Mouse (Mus musculus) right cerebral cortex, postnatal 25 days (tissue): ENCODE measurements around the gene Tomm34.

Experiments
- DNase-seq: peaks from one replicate; pipeline ENCODE4 v3.0.0; 2022

Gene Tomm34

GRCm38 (mm10) chr2:164070765-164071436 is at the start of gene Tomm34:
Gene Tomm34 (minus strand): TSS chr2:164071169.
- peak; percentile 91 for DNase-seq

GRCm38 (mm10) chr2:164119503-164119902 is 48.5 kb upstream of the Tomm34 start:
- no peak for DNase-seq

- DNase-seq: no peak
These were observed 44.6 kb upstream of the Tomm34 start for GRCm38 (mm10) chr2:164115531-164115930.

DNA sequence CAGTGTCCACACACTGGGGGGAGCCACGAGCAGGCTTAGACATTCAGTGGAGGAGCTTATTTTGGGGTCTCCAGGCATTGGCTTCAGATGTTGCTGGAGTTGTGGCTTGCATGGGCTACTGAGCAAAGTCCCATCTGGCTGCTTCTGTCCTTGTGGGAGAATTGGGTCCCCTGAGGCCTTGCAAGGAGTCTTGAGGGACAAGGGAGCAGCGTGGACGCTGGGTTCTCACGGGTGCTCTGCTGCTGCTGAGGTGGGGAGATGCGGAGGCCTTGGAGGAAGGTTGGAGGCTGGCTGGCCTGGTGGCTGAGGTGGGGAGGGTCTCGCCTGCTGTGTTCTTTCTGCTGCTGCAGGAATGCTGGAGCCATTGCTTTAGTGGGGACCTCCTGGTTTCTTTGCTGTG is 43.1 kb upstream of the Tomm34 start:
- DNase-seq: no peak

DNA sequence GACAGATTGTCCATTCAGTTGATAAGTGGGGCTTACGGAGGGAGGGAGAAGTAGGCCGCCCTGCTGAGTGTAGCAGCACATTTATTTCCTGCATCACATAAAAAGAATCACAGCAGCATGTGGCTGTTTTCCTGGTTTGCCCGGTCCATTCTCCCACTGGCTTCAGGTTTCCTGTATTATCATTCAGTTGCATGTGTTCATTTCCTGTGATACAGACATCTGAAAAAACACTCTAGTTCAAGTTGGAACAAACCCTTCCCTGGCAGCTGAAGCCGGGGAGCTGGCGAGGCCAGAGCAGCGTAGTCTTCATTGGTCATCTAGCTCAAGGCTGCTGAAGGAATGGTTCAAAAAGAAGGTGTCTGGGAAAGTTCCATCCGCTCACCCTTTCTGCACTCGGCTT is 40.6 kb upstream of the Tomm34 start:
- no peak for DNase-seq

DNA sequence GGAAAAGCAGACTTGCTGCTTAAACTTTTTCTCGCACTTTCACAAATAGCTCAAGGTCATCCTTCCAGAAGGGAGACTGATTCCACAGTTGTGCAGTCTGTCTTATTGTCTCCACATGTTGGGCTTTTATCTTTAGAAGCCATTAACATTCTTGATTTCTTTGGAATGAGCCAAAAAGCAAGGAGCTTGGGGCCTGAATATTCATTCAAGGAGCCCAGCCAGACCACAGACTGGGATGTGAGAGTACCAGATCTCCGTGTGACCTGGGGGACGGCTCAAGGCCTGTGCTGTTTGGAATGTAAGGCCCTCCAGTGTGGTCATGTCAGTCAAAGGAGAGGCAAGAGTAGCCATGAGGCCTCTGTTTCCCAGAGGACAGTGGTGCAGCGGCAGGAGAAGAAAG is 37.5 kb upstream of the Tomm34 start:
- DNase-seq: no peak

- no peak for DNase-seq
These were observed 36.3 kb upstream of the Tomm34 start for GRCm38 (mm10) chr2:164107125-164107874.

GRCm38 (mm10) chr2:164106287-164107035 is 35.5 kb upstream of the Tomm34 start:
- DNase-seq: no peak

DNA sequence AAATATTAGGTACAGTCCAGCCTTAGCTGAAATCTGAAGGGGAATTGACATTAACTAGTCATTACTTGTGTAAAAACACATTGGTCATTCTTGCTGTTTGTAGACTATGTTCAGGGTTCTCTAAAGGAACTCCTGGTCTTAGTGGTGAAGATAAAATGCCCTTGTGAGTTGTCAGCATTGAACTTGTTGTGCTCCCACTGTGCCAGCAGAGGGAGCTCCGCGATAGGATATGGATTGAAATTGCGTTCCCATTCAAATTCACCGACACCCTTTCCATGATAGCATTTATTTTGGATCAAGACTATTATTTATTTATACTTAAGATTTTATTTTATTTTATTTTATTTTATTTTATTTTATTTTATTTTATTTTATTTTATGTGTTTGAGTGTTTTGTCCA is 32.5 kb upstream of the Tomm34 start:
- peak; percentile 49 for DNase-seq

DNA sequence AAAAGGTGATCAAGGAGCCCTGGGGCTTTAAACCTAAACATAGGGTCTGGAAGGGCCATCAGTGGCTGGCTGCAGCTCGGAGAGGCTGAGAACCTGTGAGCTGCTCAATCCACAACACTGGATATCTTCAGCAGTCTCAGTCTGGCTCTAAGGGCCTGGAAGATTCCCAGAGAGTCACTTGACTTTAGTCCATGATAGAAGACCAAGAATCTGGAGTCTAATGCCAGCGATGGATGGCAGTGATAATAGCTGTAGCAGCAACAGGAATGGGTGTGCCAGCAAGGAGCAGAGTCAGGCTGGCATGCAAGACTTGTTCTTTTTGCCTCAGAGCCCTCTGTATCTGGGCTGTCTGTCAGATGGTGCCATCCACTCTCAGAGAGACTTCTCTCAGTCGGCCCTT is 31.4 kb upstream of the Tomm34 start:
- DNase-seq: no peak

GRCm38 (mm10) chr2:164101936-164102335 is 31.0 kb upstream of the Tomm34 start:
- DNase-seq: no peak

GRCm38 (mm10) chr2:164098603-164099250 is 27.8 kb upstream of the Tomm34 start:
- DNase-seq: peak; percentile 65

- DNase-seq: no peak
These were observed 23.2 kb upstream of the Tomm34 start for GRCm38 (mm10) chr2:164094152-164094551.

GRCm38 (mm10) chr2:164089508-164089907 is 18.5 kb upstream of the Tomm34 start:
- DNase-seq: no peak

GRCm38 (mm10) chr2:164087416-164088017 is 16.5 kb upstream of the Tomm34 start:
- no peak for DNase-seq

- no peak for DNase-seq
These were observed 13.4 kb upstream of the Tomm34 start for GRCm38 (mm10) chr2:164084342-164084700.

GRCm38 (mm10) chr2:164083609-164084341 is 12.8 kb upstream of the Tomm34 start:
- no peak for DNase-seq

DNA sequence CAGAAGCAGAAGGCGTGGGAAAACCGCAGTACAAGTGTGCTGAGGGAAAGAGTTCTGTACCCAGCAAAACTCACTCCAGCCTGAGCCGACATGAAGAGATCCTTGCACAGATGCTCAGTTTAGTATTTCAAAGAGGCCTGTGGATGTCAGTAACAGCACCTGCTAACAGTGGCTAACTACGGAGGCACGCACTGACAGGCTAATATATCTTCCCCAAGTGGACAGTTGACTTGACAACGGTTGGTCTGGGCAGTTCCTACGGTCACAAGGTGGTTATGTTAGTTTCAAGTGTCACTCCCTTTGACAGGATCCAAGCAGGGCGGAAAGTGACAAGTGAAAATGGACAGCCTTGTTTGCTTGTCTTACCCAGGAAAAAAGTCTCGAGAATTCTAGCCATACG is 11.2 kb upstream of the Tomm34 start:
- no peak for DNase-seq

GRCm38 (mm10) chr2:164081577-164081976 is 10.6 kb upstream of the Tomm34 start:
- no peak for DNase-seq

GRCm38 (mm10) chr2:164079488-164079887 is 8.5 kb upstream of the Tomm34 start:
- no peak for DNase-seq

GRCm38 (mm10) chr2:164077875-164078274 is 6.9 kb upstream of the Tomm34 start:
- DNase-seq: no peak

- no peak for DNase-seq
These were observed 6.0 kb upstream of the Tomm34 start for GRCm38 (mm10) chr2:164076874-164077425.
